Mouse (Mus musculus) right cerebral cortex, postnatal 36 days (tissue): Measurements from ENCODE around the gene Appl1.
"Not testable (repeated sequence)": the region's sequence is repeated elsewhere in the genome, so short reads cannot be mapped to it uniquely, and the experiment has no call there.

Source experiments
- DNase-seq, 2 experiments: peaks; one replicate each; pipeline ENCODE4 v3.0.0; 2022; ENCODE audit warnings: low spot score in 2 of 2, mixed read lengths in 1 of 2

Gene Appl1

GRCm38 (mm10) chr14:26969164-26969563 lies 1.9 kb downstream of the Appl1 start:
- DNase-seq = no peak

DNA sequence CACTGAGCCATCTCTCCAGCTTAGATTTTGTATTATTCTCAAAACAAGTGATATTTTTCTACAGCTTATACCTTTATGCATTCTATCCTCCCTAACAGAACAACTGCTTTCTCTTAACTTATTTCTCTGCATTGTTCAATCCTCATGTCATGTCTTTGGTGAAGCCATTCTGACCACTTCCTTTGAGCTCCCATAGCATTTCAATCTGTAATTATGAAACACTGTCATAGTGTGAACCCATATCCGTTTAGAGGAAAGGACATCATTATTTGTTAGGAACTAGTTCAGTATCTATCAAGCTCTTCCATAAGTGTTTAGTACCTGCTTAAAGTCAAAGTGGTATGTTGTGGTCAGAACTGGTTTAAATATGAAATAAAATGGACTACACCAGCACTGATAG lies 10.5 kb downstream of the Appl1 start:
- no peak for DNase-seq

GRCm38 (mm10) chr14:26956139-26956538 lies 14.9 kb downstream of the Appl1 start:
- not testable (repeated sequence) for DNase-seq

DNA sequence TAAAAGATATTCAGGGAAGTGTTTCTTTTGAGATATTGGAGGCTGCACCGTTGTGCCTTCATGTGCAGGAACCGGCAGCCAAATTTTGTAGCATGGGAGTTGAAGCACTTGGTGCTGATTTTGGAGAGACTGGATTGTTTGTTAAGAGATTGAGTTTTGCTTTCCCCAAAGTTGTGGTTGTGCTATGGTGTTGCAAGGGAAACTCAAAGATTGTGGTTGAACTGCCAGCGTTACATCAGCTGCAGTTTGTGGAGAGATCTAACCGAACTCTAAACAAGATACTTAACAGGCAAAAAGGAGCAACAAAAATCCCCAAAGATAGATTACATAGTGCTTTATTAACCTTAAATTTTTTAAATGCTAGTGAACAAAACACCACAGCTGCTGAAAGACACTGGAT lies 35.5 kb downstream of the Appl1 start:
- DNase-seq = no peak

GRCm38 (mm10) chr14:26934891-26935290 lies 36.1 kb downstream of the Appl1 start:
- no peak for DNase-seq

DNA sequence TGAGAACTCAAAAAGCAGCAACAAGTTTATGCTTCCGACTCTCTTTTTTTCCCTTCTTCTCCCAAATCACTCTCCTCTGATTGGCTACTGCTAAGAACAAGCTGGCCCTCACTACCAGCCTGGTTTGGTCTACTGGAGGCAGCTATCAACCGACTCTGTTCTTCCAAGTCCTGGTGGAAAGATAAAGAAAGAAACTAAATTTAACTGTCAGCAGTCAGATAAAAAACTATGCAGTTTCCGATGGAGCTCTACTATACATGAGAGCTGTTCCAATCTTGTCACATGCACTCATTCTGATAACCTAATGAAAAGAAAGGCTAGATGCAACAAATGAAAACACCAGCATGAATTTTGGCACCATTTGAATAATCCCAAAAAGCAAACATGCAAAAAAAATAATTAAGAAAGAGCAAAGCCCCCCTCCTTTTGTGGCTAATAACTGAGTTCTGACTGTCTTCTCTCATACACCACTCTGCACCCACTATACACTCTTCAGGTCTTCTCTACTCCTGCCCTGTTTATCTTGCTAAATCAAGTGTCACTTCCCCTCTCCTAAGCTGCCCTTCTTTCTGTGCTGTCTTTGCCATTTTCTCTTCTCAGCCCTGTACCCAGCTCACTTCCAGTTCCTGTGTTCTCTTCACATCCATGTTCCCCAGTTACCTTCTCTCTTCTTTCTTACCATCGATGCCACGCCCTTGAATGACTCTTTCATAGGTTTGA lies 47.2 kb downstream of the Appl1 start:
- DNase-seq = no peak

DNA sequence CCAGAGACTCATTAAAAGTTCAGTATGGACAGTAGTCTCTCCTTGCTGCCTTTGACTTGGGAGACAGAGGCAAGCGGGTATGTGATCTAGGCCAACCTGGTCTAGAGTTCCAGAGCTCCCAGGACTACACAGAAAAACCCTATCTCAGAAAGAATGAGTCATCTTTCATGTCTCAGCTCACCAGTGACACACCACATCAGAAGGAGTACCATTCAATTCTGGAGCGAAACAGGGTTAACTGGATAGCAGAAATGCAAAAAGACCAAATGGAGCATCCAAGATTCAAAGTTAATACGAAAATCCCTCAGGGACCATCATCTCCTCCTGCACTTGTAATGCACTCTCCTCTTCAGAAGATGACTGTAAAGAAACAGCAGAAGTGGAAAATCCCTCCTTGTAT lies 51.7 kb downstream of the Appl1 start:
- no peak for DNase-seq

DNA sequence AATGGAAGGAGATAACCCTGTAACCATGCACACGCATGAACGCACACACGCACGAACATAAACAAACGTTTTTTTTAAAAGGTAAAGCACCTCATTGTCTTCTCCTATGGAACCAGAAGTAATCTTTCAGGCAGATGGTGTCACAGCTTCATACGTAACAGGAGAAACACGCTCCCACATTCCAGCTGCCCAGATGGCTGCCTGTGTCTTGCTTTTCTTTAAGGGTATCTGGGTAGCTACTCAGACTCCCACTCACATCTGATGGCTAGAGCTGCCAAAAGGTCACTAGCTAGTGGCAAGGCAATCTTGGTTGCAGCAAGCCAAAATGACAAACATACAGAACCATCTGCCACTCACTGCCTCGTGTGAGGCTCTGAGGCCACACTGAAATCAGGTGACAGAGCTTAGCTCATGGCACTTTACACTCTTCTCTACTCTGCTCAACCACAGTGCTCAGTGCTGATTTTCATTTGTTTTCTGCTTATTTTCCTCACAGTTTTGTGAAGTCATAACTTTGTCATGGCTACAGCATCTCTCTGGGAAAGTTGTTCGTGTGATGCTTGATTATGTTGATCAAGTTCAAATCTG lies 57.3 kb downstream of the Appl1 start:
- DNase-seq = peak; percentile 33 to 43

DNA sequence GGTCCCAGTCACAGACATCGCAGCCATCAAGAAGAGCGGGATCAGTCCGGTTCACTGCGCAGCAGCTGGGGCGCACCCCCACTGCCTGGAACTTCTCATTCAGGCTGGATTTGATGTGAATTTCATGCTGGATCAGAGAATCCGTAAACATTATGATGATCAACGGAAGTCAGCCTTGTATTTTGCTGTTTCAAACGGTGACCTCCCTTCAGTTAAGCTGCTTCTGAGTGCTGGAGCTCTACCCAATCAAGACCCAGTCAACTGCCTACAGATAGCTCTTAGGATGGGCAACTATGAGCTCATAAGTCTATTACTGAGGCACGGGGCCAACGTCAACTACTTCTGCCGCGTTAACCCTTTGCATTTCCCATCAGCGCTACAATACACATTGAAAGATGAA lies 59.2 kb downstream of the Appl1 start:
- no peak for DNase-seq

- DNase-seq = no peak
Observed at GRCm38 (mm10) chr14:26911201-26911600, 59.8 kb downstream of the Appl1 start.

- not testable (repeated sequence) for DNase-seq
Observed at GRCm38 (mm10) chr14:26910461-26910860, 60.6 kb downstream of the Appl1 start.

- no peak for DNase-seq
Observed at GRCm38 (mm10) chr14:26907401-26907800, 63.6 kb downstream of the Appl1 start.

DNA sequence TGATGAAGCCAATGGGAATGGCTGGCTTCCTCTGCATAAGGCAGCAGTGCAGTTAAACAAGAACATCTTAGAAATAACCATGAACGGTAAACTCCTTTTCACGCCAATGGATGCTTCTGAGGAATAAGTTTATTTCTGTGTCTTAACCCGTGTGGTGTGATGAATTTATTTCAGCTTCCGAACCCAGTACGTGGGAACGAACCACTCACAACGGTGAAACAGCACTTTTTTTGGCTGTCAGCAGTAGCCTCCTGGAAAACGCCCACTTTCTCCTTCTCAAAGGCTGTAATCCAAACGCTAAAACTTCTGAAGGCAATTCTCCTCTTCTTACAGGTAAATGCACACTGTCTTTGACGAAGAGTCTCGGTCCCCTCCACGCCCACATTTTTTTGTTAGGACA lies 70.1 kb downstream of the Appl1 start:
- DNase-seq = peak in 1 of 2 experiments; percentile 36

DNA sequence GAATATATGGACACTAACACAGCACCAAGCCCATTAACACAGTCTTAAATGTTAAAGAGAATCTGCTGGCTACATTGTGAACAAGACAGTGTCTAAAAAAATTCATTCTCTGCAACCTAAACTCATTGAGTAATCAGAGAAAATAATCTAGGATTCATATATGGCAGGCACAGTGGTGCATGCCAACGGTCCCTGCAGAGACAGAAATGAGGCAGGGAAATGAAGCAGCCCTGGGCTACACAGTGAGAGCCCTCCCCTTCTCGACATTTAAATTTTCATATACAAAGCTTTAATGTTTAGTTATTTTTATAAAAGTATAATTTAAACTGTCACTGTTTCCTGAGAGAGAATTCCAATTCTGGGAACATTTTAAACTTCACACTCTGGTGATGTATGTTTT lies 71.5 kb downstream of the Appl1 start:
- DNase-seq = no peak

GRCm38 (mm10) chr14:26894392-26894791 lies 76.6 kb downstream of the Appl1 start, which contains the start of gene Asb14:
Gene Asb14, plus strand, starts transcription at chr14:26894557.
- DNase-seq = no peak

GRCm38 (mm10) chr14:26890777-26891176 lies 80.3 kb downstream of the Appl1 start:
- no peak for DNase-seq

GRCm38 (mm10) chr14:26887244-26887643 lies 83.8 kb downstream of the Appl1 start:
- DNase-seq = no peak

GRCm38 (mm10) chr14:26881700-26882099 lies 89.3 kb downstream of the Appl1 start:
- DNase-seq = no peak

DNA sequence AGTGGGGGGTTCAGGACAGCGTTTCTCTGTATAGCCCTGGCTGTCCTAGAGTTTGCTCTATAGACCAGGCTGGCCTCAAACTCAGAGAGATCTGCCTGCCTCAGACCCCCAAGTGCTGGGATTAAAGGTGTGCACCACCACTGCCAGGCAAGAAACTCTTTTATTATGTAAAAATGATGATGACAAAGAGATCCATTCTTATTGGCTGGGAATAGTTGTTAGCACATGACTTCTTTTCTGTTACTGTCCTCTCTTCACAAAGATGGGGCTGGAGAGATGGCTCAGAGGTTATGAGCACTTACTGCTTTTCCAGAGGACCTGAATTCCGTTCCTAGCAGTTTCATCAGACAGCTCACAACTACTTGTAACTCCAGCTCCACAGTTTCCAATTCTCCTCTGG lies 91.1 kb downstream of the Appl1 start:
- no peak for DNase-seq

GRCm38 (mm10) chr14:26878756-26879155 lies 92.3 kb downstream of the Appl1 start:
- no peak for DNase-seq
